Mouse (Mus musculus) myocyte (in vitro differentiated cells): ENCODE data around the gene Hhip. TPM values are rescaled to one million over a fixed set of nuclear protein-coding genes. Genes with fewer than 3 reads are reported as not detected.

Experiments
- H3K27me3 ChIP-seq: one replicate; pipeline ENCODE4 v1.6.1; 2011; ENCODE audit not compliant: control insufficient read depth, insufficient read depth, insufficient read length
- H3K36me3 ChIP-seq: one replicate; pipeline ENCODE4 v1.6.1; 2011; ENCODE audit not compliant: control insufficient read depth, insufficient read depth
- H3K4me2 ChIP-seq: one replicate; pipeline ENCODE4 v1.6.1; 2011; ENCODE audit warnings: low read depth, control low read depth
- H3K4me3 ChIP-seq: one replicate; pipeline ENCODE4 v1.5.1; 2011; ENCODE audit warnings: mild to moderate bottlenecking, control low read depth, moderate library complexity
- H3K79me2 ChIP-seq: one replicate; pipeline ENCODE4 v1.6.1; 2011; ENCODE audit not compliant: control insufficient read depth, insufficient read depth
- H3ac ChIP-seq: one replicate; pipeline ENCODE4 v1.6.1; 2011; ENCODE audit not compliant: control insufficient read depth, insufficient read length
- CEBPB ChIP-seq: IDR thresholded peaks from 2 replicates; pipeline ENCODE4 v1.6.1; 2011; ENCODE audit warnings: mild to moderate bottlenecking, moderate library complexity; ENCODE audit not compliant: poor library complexity, insufficient read depth, severe bottlenecking
- E2F4 ChIP-seq: IDR thresholded peaks from one replicate; pipeline ENCODE4 v1.6.1; 2011; ENCODE audit warnings: mild to moderate bottlenecking, control low read depth, moderate library complexity; ENCODE audit not compliant: insufficient read depth
- MAX ChIP-seq: IDR thresholded peaks from one replicate; pipeline ENCODE4 v1.6.1; 2011; ENCODE audit warnings: low read depth, mild to moderate bottlenecking, control low read depth
- MYOD1 ChIP-seq, 3 experiments: IDR thresholded peaks; one replicate each; pipeline ENCODE4 v1.6.1; 2011; ENCODE audit warnings: control low read depth in 2 of 3, low read depth in 2 of 3, mild to moderate bottlenecking in 2 of 3, moderate library complexity in 1 of 3; ENCODE audit not compliant: insufficient read length in 2 of 3, control insufficient read depth in 1 of 3
- MYOG ChIP-seq, 3 experiments: IDR thresholded peaks; one replicate each; pipeline ENCODE4 v1.6.1; 2011; ENCODE audit warnings: control low read depth in 2 of 3, low read depth in 2 of 3, mild to moderate bottlenecking in 2 of 3; ENCODE audit not compliant: insufficient read length in 2 of 3, control insufficient read depth in 1 of 3, insufficient read depth in 1 of 3
- POLR2A ChIP-seq: IDR thresholded peaks from one replicate; pipeline ENCODE4 v1.6.1; 2011; ENCODE audit warnings: low read depth, mild to moderate bottlenecking, control low read depth, moderate library complexity; ENCODE audit not compliant: insufficient read length
- POLR2AphosphoS2 ChIP-seq: IDR thresholded peaks from one replicate; pipeline ENCODE4 v1.6.1; 2011; ENCODE audit warnings: low read depth, control low read depth; ENCODE audit not compliant: insufficient read length
- REST ChIP-seq: IDR thresholded peaks from one replicate; pipeline ENCODE4 v1.6.1; 2011; ENCODE audit warnings: mild to moderate bottlenecking, control low read depth, moderate library complexity; ENCODE audit not compliant: insufficient read depth, insufficient read length
- SRF ChIP-seq: IDR thresholded peaks from one replicate; pipeline ENCODE4 v1.6.1; 2011; ENCODE audit warnings: low read depth; ENCODE audit not compliant: control insufficient read depth, insufficient read length
- TCF12 ChIP-seq: IDR thresholded peaks from one replicate; pipeline ENCODE4 v1.6.1; 2011; ENCODE audit warnings: mild to moderate bottlenecking, control low read depth; ENCODE audit not compliant: poor library complexity, insufficient read depth, severe bottlenecking
- TCF3 ChIP-seq: IDR thresholded peaks from one replicate; pipeline ENCODE4 v1.6.1; 2011; ENCODE audit warnings: low read depth, control low read depth; ENCODE audit not compliant: insufficient read length
- USF1 ChIP-seq: IDR thresholded peaks from one replicate; pipeline ENCODE4 v1.6.1; 2011; ENCODE audit warnings: low read depth, mild to moderate bottlenecking, control low read depth, moderate library complexity
- polyA plus RNA-seq: library from polyadenylated mRNA; unstranded; fragments of >200 nt; fragmentation: generic; extraction: Trizol; gene quantifications from one replicate; pipeline ENCODE4 v1.2.1, GENCODE M21; 2012; ENCODE audit warnings: missing spikeins

Gene Hhip
- polyA plus RNA-seq, 1 experiment, result 0.92 TPM

- TF ChIP-seq TCF12 (no peak), MYOG (IDR thresholded peaks at IDR 0.05; ENCODE audit: control insufficient read depth in 1 of 3, insufficient read depth in 1 of 3, insufficient read length in 2 of 3, low read depth in 2 of 3) (no peak), MYOD1 (IDR thresholded peaks at IDR 0.05; ENCODE audit: control insufficient read depth in 1 of 3, insufficient read length in 2 of 3, low read depth in 2 of 3) (no peak), USF1 (no peak), TCF3 (no peak), REST (no peak), E2F4 (no peak), CEBPB (no peak), POLR2AphosphoS2 (no peak), SRF (no peak), MAX (no peak), POLR2A (no peak)
- H3K4me2 ChIP-seq, result no peak overlapping the region
- H3K27me3 ChIP-seq, result no peaks in the 10 kb centered on the region
- H3ac ChIP-seq, result no peak overlapping the region
- no peaks in the 10 kb centered on the region for H3K36me3 ChIP-seq
- H3K79me2 ChIP-seq, result peaks cover 4% of the 10 kb centered on the region
- H3K4me3 ChIP-seq, result peak overlapping the region; percentile 34
These were observed 2.0 kb downstream of the Hhip start for GRCm38 (mm10) chr8:80055777-80056176.

GRCm38 (mm10) chr8:80055094-80055493 lies 2.7 kb downstream of the Hhip start:
- no peak overlapping the region for H3ac ChIP-seq
- no peak for TF ChIP-seq TCF12
- no peak for TF ChIP-seq MYOD1 (IDR thresholded peaks at IDR 0.05; ENCODE audit: control insufficient read depth in 1 of 3, insufficient read length in 2 of 3, low read depth in 2 of 3)
- TF ChIP-seq E2F4, result no peak
- TF ChIP-seq USF1, result no peak
- no peak for TF ChIP-seq TCF3
- no peak for TF ChIP-seq SRF
- TF ChIP-seq MYOG (IDR thresholded peaks at IDR 0.05; ENCODE audit: control insufficient read depth in 1 of 3, insufficient read depth in 1 of 3, insufficient read length in 2 of 3, low read depth in 2 of 3), result no peak
- no peak for TF ChIP-seq POLR2A
- no peak for TF ChIP-seq POLR2AphosphoS2
- no peak for TF ChIP-seq CEBPB
- no peak for TF ChIP-seq REST
- no peak for TF ChIP-seq MAX
- peaks cover 4% of the 10 kb centered on the region for H3K79me2 ChIP-seq
- no peaks in the 10 kb centered on the region for H3K27me3 ChIP-seq
- H3K4me2 ChIP-seq, result no peak overlapping the region
- no peaks in the 10 kb centered on the region for H3K36me3 ChIP-seq
- no peak overlapping the region for H3K4me3 ChIP-seq

GRCm38 (mm10) chr8:80054216-80054615 lies 3.6 kb downstream of the Hhip start:
- H3ac ChIP-seq, result no peak overlapping the region
- H3K36me3 ChIP-seq, result no peaks in the 10 kb centered on the region
- H3K4me2 ChIP-seq, result no peak overlapping the region
- H3K4me3 ChIP-seq, result no peak overlapping the region
- TF ChIP-seq SRF (no peak), POLR2A (no peak), USF1 (no peak), E2F4 (no peak), MAX (no peak), TCF3 (no peak), MYOD1 (IDR thresholded peaks at IDR 0.05; ENCODE audit: control insufficient read depth in 1 of 3, insufficient read length in 2 of 3, low read depth in 2 of 3) (no peak)
- H3K79me2 ChIP-seq, result peaks cover 4% of the 10 kb centered on the region
- H3K27me3 ChIP-seq, result no peaks in the 10 kb centered on the region

- Histone ChIP-seq H3K27me3 (no peaks in the 10 kb centered on the region), H3K36me3 (no peaks in the 10 kb centered on the region), H3K79me2 (peaks cover 4% of the 10 kb centered on the region), H3ac (no peak overlapping the region), H3K4me2 (no peak overlapping the region), H3K4me3 (no peak overlapping the region)
- no peak for TF ChIP-seq REST
- TF ChIP-seq TCF12, result no peak
- TF ChIP-seq USF1, result no peak
- TF ChIP-seq TCF3, result no peak
- no peak for TF ChIP-seq POLR2AphosphoS2
- TF ChIP-seq MAX, result no peak
- no peak for TF ChIP-seq SRF
- TF ChIP-seq E2F4, result no peak
- TF ChIP-seq CEBPB, result no peak
- TF ChIP-seq POLR2A, result no peak
- no peak for TF ChIP-seq MYOD1 (IDR thresholded peaks at IDR 0.05; ENCODE audit: control insufficient read depth in 1 of 3, insufficient read length in 2 of 3, low read depth in 2 of 3)
These were observed 5.0 kb downstream of the Hhip start for GRCm38 (mm10) chr8:80052838-80053237.

- TF ChIP-seq POLR2AphosphoS2, result no peak
- no peak for TF ChIP-seq MYOD1 (IDR thresholded peaks at IDR 0.05; ENCODE audit: control insufficient read depth in 1 of 3, insufficient read length in 2 of 3, low read depth in 2 of 3)
- TF ChIP-seq TCF3, result no peak
- TF ChIP-seq MYOG (IDR thresholded peaks at IDR 0.05; ENCODE audit: control insufficient read depth in 1 of 3, insufficient read depth in 1 of 3, insufficient read length in 2 of 3, low read depth in 2 of 3), result no peak
- TF ChIP-seq SRF, result no peak
- TF ChIP-seq TCF12, result no peak
- TF ChIP-seq E2F4, result no peak
- no peak for TF ChIP-seq CEBPB
- TF ChIP-seq POLR2A, result no peak
- TF ChIP-seq USF1, result no peak
- no peak for TF ChIP-seq MAX
- TF ChIP-seq REST, result no peak
- peaks cover 4% of the 10 kb centered on the region for H3K79me2 ChIP-seq
- H3K27me3 ChIP-seq, result no peaks in the 10 kb centered on the region
- no peak overlapping the region for H3K4me2 ChIP-seq
- no peak overlapping the region for H3ac ChIP-seq
- H3K36me3 ChIP-seq, result no peaks in the 10 kb centered on the region
- no peak overlapping the region for H3K4me3 ChIP-seq
These were observed 6.3 kb downstream of the Hhip start for GRCm38 (mm10) chr8:80051494-80051893.
